Mouse (Mus musculus): ENCODE measurements at regions not wholly inside any gene's neighbourhood (a gene's known extent, or its start where the extent isn't known, plus 50 kb on each side); places are given as distances from the start of the nearest gene placed in this dataset.
A peak's percentile ranks its signal among the peaks of the same experiment; 100 is the strongest.

DNA sequence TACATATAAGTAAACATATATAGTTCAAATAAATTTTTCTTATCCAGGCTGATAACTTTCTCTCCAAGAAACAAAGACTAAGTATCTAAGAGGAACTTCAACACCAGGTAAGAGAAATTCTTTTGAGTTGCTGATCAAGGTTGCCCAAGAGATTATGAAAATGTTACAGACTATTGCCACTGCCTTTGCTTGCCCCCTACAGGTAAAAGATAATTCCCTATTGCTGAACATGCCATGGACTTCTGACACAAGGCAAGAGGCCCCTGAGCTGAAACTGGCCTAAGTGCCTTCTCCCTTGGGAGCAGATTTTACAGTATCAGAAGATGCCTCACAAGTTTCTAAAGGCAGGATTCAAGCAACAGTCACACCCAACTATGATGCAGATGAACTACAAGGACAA, 2914.2 kb upstream of the Gm6569 start:
- peak in 1 of 2 experiments; percentile 3 for DNase-seq

DNA sequence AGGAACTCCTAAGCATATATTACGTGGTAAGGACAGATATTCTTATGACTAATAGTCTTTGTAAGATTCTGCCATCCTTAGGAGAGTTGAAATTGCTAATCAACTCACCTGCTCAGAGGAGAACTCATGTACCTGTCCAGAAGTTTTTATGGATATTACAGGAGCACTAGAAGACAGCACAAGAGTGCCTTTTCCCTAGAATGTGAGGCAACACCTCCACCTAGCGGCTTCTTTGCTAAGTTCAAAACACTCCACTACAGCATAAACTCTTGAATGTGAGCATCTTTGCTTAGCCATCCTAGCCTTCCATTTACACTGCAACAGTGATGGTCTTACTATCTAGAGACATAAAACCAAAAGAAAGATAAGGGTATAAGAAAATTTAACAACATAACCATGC, 2913.5 kb upstream of the Gm6569 start:
- DNase-seq = peak; percentile 85 to 89
